Mouse (Mus musculus): ENCODE data around the gene Spag8. TPM values are rescaled to one million over a fixed set of nuclear protein-coding genes. Genes with fewer than 3 reads are reported as not detected.

Spag8 gene
- polyA plus RNA-seq, 1 experiment from 2014 or later: 1.9 TPM

- DNase-seq (ENCODE audit: extremely low spot score, low spot score): no peak
- 78% methylated on average over 8 of the region's 8 CpGs for WGBS
- H3K27ac ChIP-seq: no peak overlapping the region
Measured at GRCm38 (mm10) chr4:43673703-43674102, 20.3 kb upstream of the Spag8 start.

GRCm38 (mm10) chr4:43672070-43672469 lies 18.7 kb upstream of the Spag8 start:
- WGBS: 0% methylated on average over 2 of the region's 2 CpGs
- H3K9me3 ChIP-seq: no peaks in the 10 kb centered on the region
- peaks cover 6% of the 10 kb centered on the region for H3K36me3 ChIP-seq (replicated peaks)
- no peak overlapping the region for H3K4me3 ChIP-seq
- peaks cover 35% of the 10 kb centered on the region for H3K27me3 ChIP-seq (ENCODE audit: poor library complexity, severe bottlenecking)
- DNase-seq (ENCODE audit: extremely low spot score, low spot score): peak; percentile 87
- 0 out of 2 replicates have a peak overlapping the region, but pooled peaks have one; percentile 22 for H3K27ac ChIP-seq
- H3K4me1 ChIP-seq: peaks cover 32% of the 10 kb centered on the region

More at GRCm38 (mm10) chr4:43673703-43674102, 20.3 kb upstream of the Spag8 start:
- H3K4me1 ChIP-seq: peaks cover 27% of the 10 kb centered on the region
- H3K36me3 ChIP-seq (replicated peaks): peaks cover 10% of the 10 kb centered on the region
- H3K9me3 ChIP-seq: no peaks in the 10 kb centered on the region
- H3K27me3 ChIP-seq (ENCODE audit: poor library complexity, severe bottlenecking): peaks cover 20% of the 10 kb centered on the region
- H3K4me3 ChIP-seq: no peak overlapping the region

- peaks cover 32% of the 10 kb centered on the region for H3K4me1 ChIP-seq
- peaks cover 3% of the 10 kb centered on the region for H3K36me3 ChIP-seq (replicated peaks)
- peaks cover 61% of the 10 kb centered on the region for H3K27me3 ChIP-seq (ENCODE audit: poor library complexity, severe bottlenecking)
- H3K9me3 ChIP-seq: no peaks in the 10 kb centered on the region
- peak overlapping the region; percentile 82 for H3K4me3 ChIP-seq
- 2% methylated on average over 21 of the region's 25 CpGs for WGBS
- DNase-seq (ENCODE audit: extremely low spot score, low spot score): peak; percentile 82
- H3K27ac ChIP-seq: peak overlapping the region; percentile 93
Measured at GRCm38 (mm10) chr4:43669428-43669794, 16.0 kb upstream of the Spag8 start.

GRCm38 (mm10) chr4:43668782-43669427 lies 15.5 kb upstream of the Spag8 start, which contains the start of the genes Tmem8b and Fam221b:
Tmem8b (plus strand) TSS chr4:43668971.
Fam221b (minus strand) TSS chr4:43669145.
- Histone ChIP-seq H3K27ac (peak within 1 kb of the TSS; percentile 93), H3K4me3 (peak within 1 kb of the TSS; percentile 82), H3K27me3 (ENCODE audit: poor library complexity, severe bottlenecking) (peaks cover 64% of the 10 kb centered on the region)

GRCm38 (mm10) chr4:43666412-43666811 lies 13.0 kb upstream of the Spag8 start:
- H3K4me3 ChIP-seq: no peak overlapping the region
- WGBS: 31% methylated on average over 4 of the region's 4 CpGs
- no peak for DNase-seq (ENCODE audit: extremely low spot score, low spot score)
- peaks cover 25% of the 10 kb centered on the region for H3K4me1 ChIP-seq
- H3K27ac ChIP-seq: no peak overlapping the region
- H3K9me3 ChIP-seq: no peaks in the 10 kb centered on the region
- H3K36me3 ChIP-seq (replicated peaks): no peaks in the 10 kb centered on the region
- H3K27me3 ChIP-seq (ENCODE audit: poor library complexity, severe bottlenecking): peaks cover 87% of the 10 kb centered on the region

More at GRCm38 (mm10) chr4:43668782-43669427, 15.5 kb upstream of the Spag8 start, which contains the start of the genes Tmem8b and Fam221b:
- peaks cover 32% of the 10 kb centered on the region for H3K4me1 ChIP-seq
- H3K36me3 ChIP-seq (replicated peaks): no peaks in the 10 kb centered on the region
- no peaks in the 10 kb centered on the region for H3K9me3 ChIP-seq
- DNase-seq (ENCODE audit: extremely low spot score, low spot score): peak; percentile 88
- WGBS: 4% methylated on average over 40 of the region's 41 CpGs

- H3K4me1 ChIP-seq: peaks cover 33% of the 10 kb centered on the region
- H3K27ac ChIP-seq: peak overlapping the region; percentile 30; the same call in 1 of the 2 replicates
- WGBS: 64% methylated on average over 4 of the region's 4 CpGs
Measured at GRCm38 (mm10) chr4:43657146-43657545, 3.8 kb upstream of the Spag8 start.

GRCm38 (mm10) chr4:43656339-43657109 lies 3.1 kb upstream of the Spag8 start, which contains the start of gene Hint2:
Hint2 (minus strand) TSS chr4:43656466.
- peak; percentile 93 for DNase-seq (ENCODE audit: extremely low spot score, low spot score)
- peak within 1 kb of the TSS; percentile 90 for H3K27ac ChIP-seq
- 2% methylated on average over 34 of the region's 34 CpGs for WGBS
- H3K27me3 ChIP-seq (ENCODE audit: poor library complexity, severe bottlenecking): peaks cover 23% of the 10 kb centered on the region
- no peaks in the 10 kb centered on the region for H3K9me3 ChIP-seq
- H3K36me3 ChIP-seq (replicated peaks): no peaks in the 10 kb centered on the region; the same call in 1 of the 2 replicates
- peak within 1 kb of the TSS; percentile 68 for H3K4me3 ChIP-seq
- H3K4me1 ChIP-seq: peaks cover 33% of the 10 kb centered on the region

More at GRCm38 (mm10) chr4:43657146-43657545, 3.8 kb upstream of the Spag8 start:
- H3K9me3 ChIP-seq: no peaks in the 10 kb centered on the region
- peaks cover 29% of the 10 kb centered on the region for H3K27me3 ChIP-seq (ENCODE audit: poor library complexity, severe bottlenecking)
- no peak for DNase-seq (ENCODE audit: extremely low spot score, low spot score)
- peak overlapping the region; percentile 68 for H3K4me3 ChIP-seq
- no peaks in the 10 kb centered on the region for H3K36me3 ChIP-seq (replicated peaks)

GRCm38 (mm10) chr4:43655656-43656338 lies 2.4 kb upstream of the Spag8 start:
- H3K27ac ChIP-seq: peak overlapping the region; percentile 90
- WGBS: 6% methylated on average over 34 of the region's 34 CpGs
- no peak for DNase-seq (ENCODE audit: extremely low spot score, low spot score)
- no peaks in the 10 kb centered on the region for H3K9me3 ChIP-seq
- peaks cover 33% of the 10 kb centered on the region for H3K4me1 ChIP-seq
- peaks cover 16% of the 10 kb centered on the region for H3K27me3 ChIP-seq (ENCODE audit: poor library complexity, severe bottlenecking)
- peak overlapping the region; percentile 68 for H3K4me3 ChIP-seq
- H3K36me3 ChIP-seq (replicated peaks): peaks cover 2% of the 10 kb centered on the region

GRCm38 (mm10) chr4:43652726-43653125 lies 668 bp downstream of the Spag8 start:
- peaks cover 9% of the 10 kb centered on the region for H3K9me3 ChIP-seq
- peak overlapping the region; percentile 47 for H3K4me3 ChIP-seq
- DNase-seq (ENCODE audit: extremely low spot score, low spot score): no peak
- WGBS: 91% methylated on average over 4 of the region's 4 CpGs
- peak overlapping the region; percentile 60 for H3K27ac ChIP-seq
- H3K4me1 ChIP-seq: peaks cover 33% of the 10 kb centered on the region
- H3K27me3 ChIP-seq (ENCODE audit: poor library complexity, severe bottlenecking): no peaks in the 10 kb centered on the region
- H3K36me3 ChIP-seq (replicated peaks): peaks cover 15% of the 10 kb centered on the region

- Histone ChIP-seq H3K27ac (no peak overlapping the region), H3K4me3 (no peak overlapping the region), H3K36me3 (replicated peaks) (peaks cover 15% of the 10 kb centered on the region), H3K4me1 (peaks cover 14% of the 10 kb centered on the region), H3K27me3 (ENCODE audit: poor library complexity, severe bottlenecking) (no peaks in the 10 kb centered on the region), H3K9me3 (peaks cover 9% of the 10 kb centered on the region)
- DNase-seq (ENCODE audit: extremely low spot score, low spot score): no peak
- 89% methylated on average over 3 of the region's 3 CpGs for whole genome bisulfite sequencing
Measured at GRCm38 (mm10) chr4:43649783-43650182, 3.6 kb downstream of the Spag8 start.

- Histone ChIP-seq H3K9me3 (no peaks in the 10 kb centered on the region), H3K36me3 (replicated peaks) (no peaks in the 10 kb centered on the region), H3K4me1 (0 out of 2 replicates have a peak, but pooled peaks cover 4% of the 10 kb centered on the region), H3K4me3 (no peak overlapping the region), H3K27me3 (ENCODE audit: poor library complexity, severe bottlenecking) (no peaks in the 10 kb centered on the region), H3K27ac (no peak overlapping the region)
- DNase-seq (ENCODE audit: extremely low spot score, low spot score): no peak
- WGBS: 80% methylated on average over 6 of the region's 6 CpGs
Measured at GRCm38 (mm10) chr4:43640491-43640890, 12.9 kb downstream of the Spag8 start.

GRCm38 (mm10) chr4:43640076-43640475 lies 13.3 kb downstream of the Spag8 start:
- 80% methylated on average over 9 of the region's 9 CpGs for WGBS
- H3K27ac ChIP-seq: no peak overlapping the region
- peak; percentile 11 for DNase-seq (ENCODE audit: extremely low spot score, low spot score)
- H3K4me1 ChIP-seq: 0 out of 2 replicates have a peak, but pooled peaks cover 4% of the 10 kb centered on the region
- no peaks in the 10 kb centered on the region for H3K9me3 ChIP-seq
- H3K36me3 ChIP-seq (replicated peaks): no peaks in the 10 kb centered on the region
- H3K4me3 ChIP-seq: no peak overlapping the region
- H3K27me3 ChIP-seq (ENCODE audit: poor library complexity, severe bottlenecking): no peaks in the 10 kb centered on the region

All from forebrain, embryonic 10.5 days (tissue).